Mouse (Mus musculus): ENCODE data around the gene Mif4gd. TPM values are rescaled to one million over a fixed set of nuclear protein-coding genes. Genes with fewer than 3 reads are reported as not detected.

The Mif4gd gene
- polyA plus RNA-seq, 1 experiment from 2014 or later: 16.4 TPM

GRCm38 (mm10) chr11:115636960-115637359, 24.2 kb upstream of the Mif4gd start:
- no peaks in the 10 kb centered on the region for H3K9me3 ChIP-seq (ENCODE audit: control insufficient read depth, low read length)
- H3K4me2 ChIP-seq: no peak overlapping the region
- ATAC-seq (ENCODE audit: low FRiP score): no peak
- H3K4me1 ChIP-seq (ENCODE audit: control insufficient read depth, insufficient read depth, low read length): no peaks in the 10 kb centered on the region
- H3K9ac ChIP-seq (ENCODE audit: low read length): no peak overlapping the region
- H3K4me3 ChIP-seq (ENCODE audit: low read depth, low read length): no peak overlapping the region
- WGBS: 82% methylated on average over 3 of the region's 3 CpGs
- no peaks in the 10 kb centered on the region for H3K36me3 ChIP-seq (ENCODE audit: control insufficient read depth, insufficient read depth, low read length)
- H3K27ac ChIP-seq (ENCODE audit: low read depth, low read length): no peak overlapping the region
- DNase-seq (ENCODE audit: low spot score, missing footprints): no peak
- H3K27me3 ChIP-seq (ENCODE audit: control insufficient read depth, insufficient read depth, low read length): no peaks in the 10 kb centered on the region

- 76% methylated on average over 8 of the region's 8 CpGs for WGBS
- no peak for ATAC-seq (ENCODE audit: low FRiP score)
Observed at GRCm38 (mm10) chr11:115635484-115635883, 22.7 kb upstream of the Mif4gd start.

GRCm38 (mm10) chr11:115635041-115635440, 22.3 kb upstream of the Mif4gd start:
- ATAC-seq (ENCODE audit: low FRiP score) (no peak), DNase-seq (ENCODE audit: low spot score, missing footprints) (no peak)
- no peaks in the 10 kb centered on the region for H3K4me1 ChIP-seq (ENCODE audit: control insufficient read depth, insufficient read depth, low read length)
- H3K36me3 ChIP-seq (ENCODE audit: control insufficient read depth, insufficient read depth, low read length): no peaks in the 10 kb centered on the region
- H3K27me3 ChIP-seq (ENCODE audit: control insufficient read depth, insufficient read depth, low read length): no peaks in the 10 kb centered on the region
- 91% methylated on average over 8 of the region's 8 CpGs for WGBS
- no peak overlapping the region for H3K4me2 ChIP-seq
- H3K27ac ChIP-seq (ENCODE audit: low read depth, low read length): no peak overlapping the region
- no peak overlapping the region for H3K4me3 ChIP-seq (ENCODE audit: low read depth, low read length)
- no peak overlapping the region for H3K9ac ChIP-seq (ENCODE audit: low read length)
- no peaks in the 10 kb centered on the region for H3K9me3 ChIP-seq (ENCODE audit: control insufficient read depth, low read length)

More at GRCm38 (mm10) chr11:115635484-115635883, 22.7 kb upstream of the Mif4gd start:
- Histone ChIP-seq H3K36me3 (ENCODE audit: control insufficient read depth, insufficient read depth, low read length) (no peaks in the 10 kb centered on the region), H3K27me3 (ENCODE audit: control insufficient read depth, insufficient read depth, low read length) (no peaks in the 10 kb centered on the region), H3K9me3 (ENCODE audit: control insufficient read depth, low read length) (no peaks in the 10 kb centered on the region), H3K9ac (ENCODE audit: low read length) (no peak overlapping the region), H3K4me1 (ENCODE audit: control insufficient read depth, insufficient read depth, low read length) (no peaks in the 10 kb centered on the region), H3K4me2 (no peak overlapping the region), H3K4me3 (ENCODE audit: low read depth, low read length) (no peak overlapping the region), H3K27ac (ENCODE audit: low read depth, low read length) (no peak overlapping the region)
- DNase-seq (ENCODE audit: low spot score, missing footprints): no peak

- H3K4me2 ChIP-seq: no peak overlapping the region
- H3K4me1 ChIP-seq (ENCODE audit: control insufficient read depth, insufficient read depth, low read length): no peaks in the 10 kb centered on the region
- H3K9me3 ChIP-seq (ENCODE audit: control insufficient read depth, low read length): no peaks in the 10 kb centered on the region
- DNase-seq (ENCODE audit: low spot score, missing footprints): no peak
- 73% methylated on average over 4 of the region's 4 CpGs for WGBS
- H3K27ac ChIP-seq (ENCODE audit: low read depth, low read length): no peak overlapping the region
- H3K27me3 ChIP-seq (ENCODE audit: control insufficient read depth, insufficient read depth, low read length): no peaks in the 10 kb centered on the region
- ATAC-seq (ENCODE audit: low FRiP score): no peak
- no peak overlapping the region for H3K4me3 ChIP-seq (ENCODE audit: low read depth, low read length)
- no peaks in the 10 kb centered on the region for H3K36me3 ChIP-seq (ENCODE audit: control insufficient read depth, insufficient read depth, low read length)
- H3K9ac ChIP-seq (ENCODE audit: low read length): no peak overlapping the region
Observed at GRCm38 (mm10) chr11:115634109-115634508, 21.3 kb upstream of the Mif4gd start.

- DNase-seq (ENCODE audit: low spot score, missing footprints): no peak
- H3K4me1 ChIP-seq (ENCODE audit: control insufficient read depth, insufficient read depth, low read length): no peaks in the 10 kb centered on the region
- H3K4me2 ChIP-seq: no peak overlapping the region
- H3K27ac ChIP-seq (ENCODE audit: low read depth, low read length): no peak overlapping the region
- H3K36me3 ChIP-seq (ENCODE audit: control insufficient read depth, insufficient read depth, low read length): no peaks in the 10 kb centered on the region
- 87% methylated on average over 10 of the region's 10 CpGs for WGBS
- no peak for ATAC-seq (ENCODE audit: low FRiP score)
- no peaks in the 10 kb centered on the region for H3K27me3 ChIP-seq (ENCODE audit: control insufficient read depth, insufficient read depth, low read length)
- H3K9ac ChIP-seq (ENCODE audit: low read length): no peak overlapping the region
- H3K4me3 ChIP-seq (ENCODE audit: low read depth, low read length): no peak overlapping the region
- no peaks in the 10 kb centered on the region for H3K9me3 ChIP-seq (ENCODE audit: control insufficient read depth, low read length)
Observed at GRCm38 (mm10) chr11:115632862-115633261, 20.1 kb upstream of the Mif4gd start.

- Histone ChIP-seq H3K9ac (ENCODE audit: low read length) (no peak overlapping the region), H3K4me1 (ENCODE audit: control insufficient read depth, insufficient read depth, low read length) (peaks cover 4% of the 10 kb centered on the region; the same call in 1 of the 2 replicates), H3K9me3 (ENCODE audit: control insufficient read depth, low read length) (no peaks in the 10 kb centered on the region), H3K27ac (ENCODE audit: low read depth, low read length) (no peak overlapping the region), H3K4me3 (ENCODE audit: low read depth, low read length) (no peak overlapping the region), H3K4me2 (no peak overlapping the region), H3K27me3 (ENCODE audit: control insufficient read depth, insufficient read depth, low read length) (no peaks in the 10 kb centered on the region), H3K36me3 (ENCODE audit: control insufficient read depth, insufficient read depth, low read length) (no peaks in the 10 kb centered on the region)
- ATAC-seq (ENCODE audit: low FRiP score): no peak
- 78% methylated on average over 7 of the region's 7 CpGs for WGBS
- DNase-seq (ENCODE audit: low spot score, missing footprints): no peak
Observed at GRCm38 (mm10) chr11:115632247-115632646, 19.5 kb upstream of the Mif4gd start.

- H3K27ac ChIP-seq (ENCODE audit: low read depth, low read length): no peak overlapping the region
- H3K4me2 ChIP-seq: no peak overlapping the region
- H3K9ac ChIP-seq (ENCODE audit: low read length): no peak overlapping the region
- peak; percentile 91 for DNase-seq (ENCODE audit: low spot score, missing footprints)
- H3K36me3 ChIP-seq (ENCODE audit: control insufficient read depth, insufficient read depth, low read length): no peaks in the 10 kb centered on the region
- ATAC-seq (ENCODE audit: low FRiP score): no peak
- no peak overlapping the region for H3K4me3 ChIP-seq (ENCODE audit: low read depth, low read length)
- peaks cover 4% of the 10 kb centered on the region; the same call in 1 of the 2 replicates for H3K4me1 ChIP-seq (ENCODE audit: control insufficient read depth, insufficient read depth, low read length)
- no peaks in the 10 kb centered on the region for H3K9me3 ChIP-seq (ENCODE audit: control insufficient read depth, low read length)
- H3K27me3 ChIP-seq (ENCODE audit: control insufficient read depth, insufficient read depth, low read length): no peaks in the 10 kb centered on the region
- WGBS: 16% methylated on average over 3 of the region's 3 CpGs
Observed at GRCm38 (mm10) chr11:115631505-115631890, 18.7 kb upstream of the Mif4gd start.

- Histone ChIP-seq H3K27ac (ENCODE audit: low read depth, low read length) (no peak overlapping the region), H3K4me2 (no peak overlapping the region), H3K4me3 (ENCODE audit: low read depth, low read length) (no peak overlapping the region), H3K27me3 (ENCODE audit: control insufficient read depth, insufficient read depth, low read length) (no peaks in the 10 kb centered on the region), H3K9ac (ENCODE audit: low read length) (no peak overlapping the region), H3K4me1 (ENCODE audit: control insufficient read depth, insufficient read depth, low read length) (peaks cover 4% of the 10 kb centered on the region; the same call in 1 of the 2 replicates), H3K9me3 (ENCODE audit: control insufficient read depth, low read length) (no peaks in the 10 kb centered on the region), H3K36me3 (ENCODE audit: control insufficient read depth, insufficient read depth, low read length) (no peaks in the 10 kb centered on the region)
- DNase-seq (ENCODE audit: low spot score, missing footprints) (no peak), ATAC-seq (ENCODE audit: low FRiP score) (no peak)
- 52% methylated on average over 16 of the region's 16 CpGs for whole genome bisulfite sequencing
Observed at GRCm38 (mm10) chr11:115630532-115631504, 18.0 kb upstream of the Mif4gd start.

- Histone ChIP-seq H3K36me3 (ENCODE audit: control insufficient read depth, insufficient read depth, low read length) (no peaks in the 10 kb centered on the region), H3K4me1 (ENCODE audit: control insufficient read depth, insufficient read depth, low read length) (peaks cover 4% of the 10 kb centered on the region; the same call in 1 of the 2 replicates), H3K9ac (ENCODE audit: low read length) (no peak overlapping the region), H3K27ac (ENCODE audit: low read depth, low read length) (no peak overlapping the region), H3K4me3 (ENCODE audit: low read depth, low read length) (no peak overlapping the region), H3K27me3 (ENCODE audit: control insufficient read depth, insufficient read depth, low read length) (no peaks in the 10 kb centered on the region), H3K4me2 (no peak overlapping the region), H3K9me3 (ENCODE audit: control insufficient read depth, low read length) (no peaks in the 10 kb centered on the region)
- ATAC-seq (ENCODE audit: low FRiP score) (no peak), DNase-seq (ENCODE audit: low spot score, missing footprints) (no peak)
- WGBS: 85% methylated on average over 13 of the region's 13 CpGs
Observed at GRCm38 (mm10) chr11:115629734-115630531, 17.2 kb upstream of the Mif4gd start.
